Mouse (Mus musculus): ENCODE results near the gene Focad. TPM values are rescaled to one million over a fixed set of nuclear protein-coding genes. Genes with fewer than 3 reads are reported as not detected.

The Focad gene
- polyA plus RNA-seq, 1 experiment from 2014 or later, result 9.9 TPM

DNA sequence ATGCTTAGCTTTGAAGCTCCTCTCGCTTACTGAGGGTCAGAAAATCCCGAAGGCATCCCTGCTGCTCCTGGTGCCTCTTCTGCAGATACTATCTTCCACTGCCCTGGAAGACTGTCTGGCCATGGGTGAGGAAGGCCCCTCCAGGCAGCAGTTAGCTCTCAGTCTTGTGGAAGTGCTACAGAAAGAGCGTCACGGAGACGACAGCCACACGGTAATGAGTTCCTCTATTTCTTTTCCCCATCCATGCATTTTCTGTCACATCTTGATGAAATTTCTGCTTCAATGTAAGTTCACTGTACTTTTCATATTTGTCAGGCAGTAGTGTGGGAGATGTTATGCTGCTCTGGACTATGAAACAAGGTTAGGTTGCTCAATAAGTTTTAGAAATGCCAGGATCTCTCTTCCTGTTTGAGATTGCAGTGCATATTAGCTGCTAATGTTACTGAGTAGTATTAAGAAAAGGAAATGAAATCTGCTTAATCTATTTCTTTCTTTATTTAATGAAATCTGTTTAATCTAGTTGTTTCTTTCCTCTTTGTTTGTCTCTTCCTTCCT is 91.5 kb downstream of the Focad start:
- H3K4me1 ChIP-seq (replicated peaks; ENCODE audit: insufficient read depth, low read length), result no peaks in the 10 kb centered on the region
- DNase-seq (ENCODE audit: low spot score) (no peak), ATAC-seq (replicated peaks; ENCODE audit: low FRiP score, low read depth) (no peak)
- no peaks in the 10 kb centered on the region for H3K27me3 ChIP-seq (ENCODE audit: insufficient read depth, low read length)
- no peaks in the 10 kb centered on the region for H3K9me3 ChIP-seq (replicated peaks; ENCODE audit: low read length)
- H3K4me2 ChIP-seq (ENCODE audit: low read length), result no peak overlapping the region
- H3K4me3 ChIP-seq (replicated peaks; ENCODE audit: low read depth, low read length), result no peak overlapping the region
- H3K27ac ChIP-seq, result no peak overlapping the region
- no peak overlapping the region for H3K9ac ChIP-seq (ENCODE audit: low read depth, low read length)
- no peaks in the 10 kb centered on the region for H3K36me3 ChIP-seq (ENCODE audit: insufficient read depth, low read length)
- 85% methylated on average over 6 of the region's 6 CpGs for WGBS
- no peak for TF ChIP-seq CTCF (IDR thresholded peaks at IDR 0.05; ENCODE audit: low read depth)

DNA sequence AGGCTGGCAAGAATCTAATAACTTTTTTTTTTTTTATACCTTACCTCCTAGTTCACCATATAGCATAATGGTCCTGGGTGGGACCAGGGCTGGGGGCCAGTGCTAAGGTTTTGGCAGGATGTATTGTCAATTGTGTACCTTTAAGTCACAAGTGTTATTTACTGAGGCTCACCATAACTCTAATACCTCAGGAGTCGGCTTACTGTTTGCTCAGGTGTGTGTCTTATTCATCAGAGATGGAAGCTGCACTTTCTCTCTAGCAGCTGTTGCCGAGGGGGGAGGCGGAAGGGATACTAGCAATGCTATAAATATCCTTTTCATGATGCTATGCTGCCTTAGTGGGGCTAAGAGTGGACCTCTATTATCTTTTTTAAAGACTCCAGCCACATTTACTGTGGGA is 93.2 kb downstream of the Focad start:
- Histone ChIP-seq H3K4me2 (ENCODE audit: low read length) (no peak overlapping the region), H3K4me3 (replicated peaks; ENCODE audit: low read depth, low read length) (no peak overlapping the region), H3K9me3 (replicated peaks; ENCODE audit: low read length) (no peaks in the 10 kb centered on the region), H3K27me3 (ENCODE audit: insufficient read depth, low read length) (no peaks in the 10 kb centered on the region), H3K27ac (no peak overlapping the region), H3K9ac (ENCODE audit: low read depth, low read length) (no peak overlapping the region), H3K4me1 (replicated peaks; ENCODE audit: insufficient read depth, low read length) (no peaks in the 10 kb centered on the region), H3K36me3 (ENCODE audit: insufficient read depth, low read length) (no peaks in the 10 kb centered on the region)
- TF ChIP-seq CTCF (IDR thresholded peaks at IDR 0.05; ENCODE audit: low read depth), result no peak
- WGBS, result 49% methylated on average over 3 of the region's 3 CpGs
- ATAC-seq (replicated peaks; ENCODE audit: low FRiP score, low read depth) (no peak), DNase-seq (ENCODE audit: low spot score) (no peak)

DNA sequence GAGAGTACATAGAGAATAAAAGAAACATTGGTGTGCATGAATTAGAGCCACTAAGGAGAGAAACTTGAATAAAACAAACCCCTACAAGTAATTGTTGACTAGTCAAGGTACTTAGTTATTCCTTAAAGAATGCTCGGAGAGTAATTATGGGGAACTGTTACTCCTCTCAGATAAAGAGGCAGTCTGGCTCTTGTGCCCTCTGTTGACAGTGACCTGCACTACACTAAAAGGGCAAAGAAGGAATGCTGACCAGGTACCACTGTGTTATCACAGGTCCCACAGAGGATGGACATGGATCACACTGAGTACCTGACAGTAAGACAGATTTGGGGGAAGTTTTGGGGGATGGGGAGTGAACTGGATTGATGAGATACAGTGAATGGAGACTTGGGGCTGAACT is 95.1 kb downstream of the Focad start:
- Histone ChIP-seq H3K4me3 (replicated peaks; ENCODE audit: low read depth, low read length) (no peak overlapping the region), H3K9me3 (replicated peaks; ENCODE audit: low read length) (no peaks in the 10 kb centered on the region), H3K9ac (ENCODE audit: low read depth, low read length) (no peak overlapping the region), H3K27ac (no peak overlapping the region), H3K36me3 (ENCODE audit: insufficient read depth, low read length) (no peaks in the 10 kb centered on the region), H3K4me1 (replicated peaks; ENCODE audit: insufficient read depth, low read length) (no peaks in the 10 kb centered on the region), H3K27me3 (ENCODE audit: insufficient read depth, low read length) (no peaks in the 10 kb centered on the region), H3K4me2 (ENCODE audit: low read length) (no peak overlapping the region)
- ATAC-seq (replicated peaks; ENCODE audit: low FRiP score, low read depth) (no peak), DNase-seq (ENCODE audit: low spot score) (no peak)
- no peak for TF ChIP-seq CTCF (IDR thresholded peaks at IDR 0.05; ENCODE audit: low read depth)
- WGBS, result 77% methylated on average over 1 of the region's 1 CpGs

DNA sequence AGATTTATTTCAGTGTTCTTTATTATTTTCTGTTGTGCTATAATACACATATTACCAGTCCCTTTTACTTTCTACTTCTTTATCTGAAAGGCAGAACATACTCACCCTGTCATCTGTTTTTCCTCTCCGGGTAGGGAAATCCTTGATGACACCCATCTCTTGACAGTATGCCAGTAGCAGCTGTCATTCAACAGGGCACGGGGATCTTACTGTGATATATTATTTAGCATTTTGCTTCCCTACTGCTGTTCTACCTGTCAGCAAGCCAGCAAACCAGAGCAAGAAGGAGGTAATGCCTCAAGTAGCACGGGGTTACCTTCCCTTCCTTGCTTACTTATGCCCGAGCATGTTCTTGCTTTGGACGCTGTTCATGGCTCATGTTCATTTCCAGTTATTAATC is 99.8 kb downstream of the Focad start:
- H3K9me3 ChIP-seq (replicated peaks; ENCODE audit: low read length), result no peaks in the 10 kb centered on the region
- no peak for TF ChIP-seq CTCF (IDR thresholded peaks at IDR 0.05; ENCODE audit: low read depth)
- H3K4me1 ChIP-seq (replicated peaks; ENCODE audit: insufficient read depth, low read length), result no peaks in the 10 kb centered on the region
- ATAC-seq (replicated peaks; ENCODE audit: low FRiP score, low read depth), result no peak
- no peak overlapping the region for H3K4me2 ChIP-seq (ENCODE audit: low read length)
- H3K36me3 ChIP-seq (ENCODE audit: insufficient read depth, low read length), result no peaks in the 10 kb centered on the region
- no peak for DNase-seq (ENCODE audit: low spot score)
- no peak overlapping the region for H3K9ac ChIP-seq (ENCODE audit: low read depth, low read length)
- WGBS, result 82% methylated on average over 5 of the region's 5 CpGs
- H3K4me3 ChIP-seq (replicated peaks; ENCODE audit: low read depth, low read length), result no peak overlapping the region
- no peak overlapping the region for H3K27ac ChIP-seq
- no peaks in the 10 kb centered on the region for H3K27me3 ChIP-seq (ENCODE audit: insufficient read depth, low read length)

DNA sequence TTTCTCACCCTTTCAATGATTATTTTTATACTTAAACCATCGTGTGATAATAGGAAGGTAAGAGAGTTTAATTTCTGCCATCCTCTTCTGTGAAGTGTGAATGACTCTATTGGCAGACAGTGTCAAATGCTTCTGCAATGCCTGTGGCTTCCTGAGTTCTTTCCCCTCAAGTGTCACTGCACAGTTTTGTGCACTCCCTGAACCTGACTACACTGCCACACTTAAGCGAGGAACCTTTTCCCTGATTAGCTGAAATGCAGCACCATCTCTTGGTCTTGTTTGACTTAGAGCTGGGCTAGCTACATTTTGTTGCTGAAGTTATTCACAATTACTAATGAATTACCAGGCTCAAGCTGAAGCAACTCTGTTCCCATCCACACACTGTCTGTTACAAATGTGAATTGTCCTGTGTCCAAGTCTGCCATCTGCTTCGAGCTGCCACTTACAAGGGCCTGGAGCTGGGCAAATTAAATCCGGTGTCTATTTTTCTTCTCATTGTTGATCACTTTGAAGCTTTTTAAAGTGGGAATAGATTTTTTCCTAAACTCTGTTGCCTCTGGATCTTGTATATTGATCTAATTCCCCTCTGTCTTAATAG is 101.6 kb downstream of the Focad start:
- ATAC-seq (replicated peaks; ENCODE audit: low FRiP score, low read depth), result no peak
- Histone ChIP-seq H3K9ac (ENCODE audit: low read depth, low read length) (no peak overlapping the region), H3K27me3 (ENCODE audit: insufficient read depth, low read length) (no peaks in the 10 kb centered on the region), H3K27ac (no peak overlapping the region), H3K4me2 (ENCODE audit: low read length) (no peak overlapping the region), H3K36me3 (ENCODE audit: insufficient read depth, low read length) (no peaks in the 10 kb centered on the region), H3K4me3 (replicated peaks; ENCODE audit: low read depth, low read length) (no peak overlapping the region), H3K9me3 (replicated peaks; ENCODE audit: low read length) (no peaks in the 10 kb centered on the region), H3K4me1 (replicated peaks; ENCODE audit: insufficient read depth, low read length) (no peaks in the 10 kb centered on the region)
- TF ChIP-seq CTCF (IDR thresholded peaks at IDR 0.05; ENCODE audit: low read depth), result no peak
- DNase-seq (ENCODE audit: low spot score), result no peak
- WGBS, result 77% methylated on average over 4 of the region's 4 CpGs

DNA sequence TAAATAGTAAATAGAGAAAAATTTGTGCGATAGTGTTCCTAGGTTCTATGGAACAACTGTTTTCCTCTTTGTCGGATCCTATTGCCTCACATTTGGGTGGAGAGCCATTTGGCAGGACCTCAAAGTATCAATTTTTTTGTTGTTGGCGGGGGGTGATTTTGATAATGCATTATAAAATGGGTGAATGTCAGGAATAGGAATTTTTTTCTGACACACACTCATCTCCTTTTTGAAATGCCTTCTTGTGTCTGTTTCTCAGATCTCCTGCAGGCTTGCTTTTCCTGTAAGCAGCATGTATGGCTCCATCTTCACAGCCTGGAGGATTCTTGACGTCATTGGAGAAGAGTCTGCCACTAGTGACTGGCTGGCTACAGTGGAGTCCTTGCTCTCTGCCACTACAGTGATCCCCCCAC is 102.1 kb downstream of the Focad start:
- Histone ChIP-seq H3K4me2 (ENCODE audit: low read length) (no peak overlapping the region), H3K9ac (ENCODE audit: low read depth, low read length) (no peak overlapping the region), H3K27ac (no peak overlapping the region; the same call in 1 of the 2 replicates), H3K4me3 (replicated peaks; ENCODE audit: low read depth, low read length) (no peak overlapping the region), H3K4me1 (replicated peaks; ENCODE audit: insufficient read depth, low read length) (no peaks in the 10 kb centered on the region), H3K36me3 (ENCODE audit: insufficient read depth, low read length) (no peaks in the 10 kb centered on the region), H3K27me3 (ENCODE audit: insufficient read depth, low read length) (no peaks in the 10 kb centered on the region), H3K9me3 (replicated peaks; ENCODE audit: low read length) (no peaks in the 10 kb centered on the region)
- DNase-seq (ENCODE audit: low spot score) (no peak), ATAC-seq (replicated peaks; ENCODE audit: low FRiP score, low read depth) (no peak)
- no peak for TF ChIP-seq CTCF (IDR thresholded peaks at IDR 0.05; ENCODE audit: low read depth)
- 81% methylated on average over 4 of the region's 4 CpGs for WGBS

DNA sequence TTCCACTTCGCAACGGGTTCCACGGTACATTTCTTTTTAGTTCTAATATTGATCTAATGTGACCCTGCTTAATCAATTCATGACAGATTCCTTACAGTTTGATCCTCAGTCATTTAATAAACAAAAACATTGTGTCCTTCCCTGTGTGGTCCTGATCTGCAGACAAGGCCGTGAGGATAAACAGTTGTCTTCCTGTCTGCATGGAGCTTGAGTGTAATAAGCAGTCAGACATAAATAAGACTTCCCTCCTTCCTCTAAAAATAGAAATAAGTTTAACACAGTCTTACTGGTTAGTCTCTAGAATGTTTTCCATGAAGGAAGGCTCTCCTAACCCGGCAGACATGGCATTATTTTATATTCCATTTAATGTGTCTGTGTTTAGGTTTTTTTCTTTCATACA is 102.8 kb downstream of the Focad start:
- no peak overlapping the region for H3K9ac ChIP-seq (ENCODE audit: low read depth, low read length)
- no peaks in the 10 kb centered on the region for H3K36me3 ChIP-seq (ENCODE audit: insufficient read depth, low read length)
- H3K27me3 ChIP-seq (ENCODE audit: insufficient read depth, low read length), result no peaks in the 10 kb centered on the region
- no peaks in the 10 kb centered on the region for H3K4me1 ChIP-seq (replicated peaks; ENCODE audit: insufficient read depth, low read length)
- peak overlapping the region; percentile 62; the same call in 1 of the 2 replicates for H3K27ac ChIP-seq
- ATAC-seq (replicated peaks; ENCODE audit: low FRiP score, low read depth) (no peak), DNase-seq (ENCODE audit: low spot score) (peak; percentile 81)
- no peaks in the 10 kb centered on the region for H3K9me3 ChIP-seq (replicated peaks; ENCODE audit: low read length)
- WGBS, result 57% methylated on average over 5 of the region's 5 CpGs
- no peak for TF ChIP-seq CTCF (IDR thresholded peaks at IDR 0.05; ENCODE audit: low read depth)
- H3K4me2 ChIP-seq (ENCODE audit: low read length), result no peak overlapping the region
- H3K4me3 ChIP-seq (replicated peaks; ENCODE audit: low read depth, low read length), result no peak overlapping the region

Measured in kidney, postnatal 0 days (tissue).